Mouse (Mus musculus) megakaryocyte, embryonic 14.5 days (primary cell): ENCODE data around the gene Tada1.

Experiments used
- FLI1 ChIP-seq: IDR thresholded peaks from 2 replicates; pipeline ENCODE4 v1.6.1; 2012; ENCODE audit warnings: low read length, inconsistent platforms, mixed read lengths
- GATA1 ChIP-seq: IDR thresholded peaks from 3 replicates; pipeline ENCODE4 v1.6.1; 2012; ENCODE audit warnings: mixed read lengths, low read length, inconsistent platforms, borderline replicate concordance

DNA sequence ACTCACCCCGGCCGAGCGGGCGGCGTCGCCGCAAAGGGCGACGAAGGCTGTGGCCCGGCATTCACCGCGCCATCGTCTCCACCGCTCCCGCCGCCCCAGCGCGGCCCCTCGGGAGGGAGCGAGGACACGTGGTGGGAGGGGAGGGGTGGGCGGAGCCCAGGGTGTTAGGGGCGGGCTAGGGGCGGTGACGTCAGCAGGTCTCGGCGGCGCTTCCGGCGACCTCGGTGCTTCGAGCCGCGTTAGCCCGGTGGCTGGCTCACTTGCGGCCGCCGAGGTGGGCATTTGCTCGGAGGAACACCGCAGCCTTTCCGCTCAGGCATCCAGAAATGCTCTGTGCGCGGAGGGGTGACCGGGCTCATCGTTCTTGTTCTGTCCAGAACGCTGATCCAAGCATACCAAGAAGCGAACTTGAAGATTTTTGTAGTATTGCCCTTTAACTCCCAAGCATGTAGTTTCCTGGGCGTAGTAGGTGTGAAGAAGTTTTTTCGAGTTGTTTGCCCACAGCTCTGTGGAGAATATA is 30.9 kb downstream of the Tada1 start, which contains the start of gene Pogk:
- TF ChIP-seq GATA1 (no peak), FLI1 (no peak)
